In genomic region chr4:82310924-82311734, GRCm38 (mm10) we compare ENCODE assay signal across 15 mouse cellular contexts.
DNase-seq lines count a peak whose midpoint lies in the region; ATAC-seq and TF ChIP-seq lines count a peak whose summit lies in the region.
"Had no signal": no experiment of that assay in that cellular context is flagged by ENCODE, and none has a peak within 500 bp of the region (broad histone marks: within the 10 kb centered on the region; RNA-seq: fewer than 3 reads in every experiment).

No protein-coding gene starts in this region.

- 38% methylated on average over 11 of the region's 11 CpGs for WGBS in intestine, embryonic 14.5 days
- 53% methylated on average over 11 of the region's 11 CpGs for WGBS in intestine, embryonic 16.5 days
- 47% methylated on average over 11 of the region's 11 CpGs for WGBS in lung, embryonic 15.5 days
- WGBS in lung, adult 2 months, result 55% methylated on average over 11 of the region's 11 CpGs
- 31% methylated on average over 11 of the region's 11 CpGs for WGBS in limb, embryonic 13.5 days
- WGBS in stomach, embryonic 15.5 days, result 40% methylated on average over 11 of the region's 11 CpGs

- H3K4me2 ChIP-seq in intestine, embryonic 14.5 days (ENCODE audit: low read length), result no peak overlapping the region
- H3K4me2 ChIP-seq in intestine, embryonic 16.5 days (ENCODE audit: low read depth, low read length), result no peak overlapping the region
- no peak overlapping the region for H3K4me2 ChIP-seq in lung, embryonic 15.5 days
- peak overlapping the region; percentile 14; the same call in 1 of the 2 replicates for H3K4me2 ChIP-seq in limb, embryonic 13.5 days (replicated peaks)
- no peak overlapping the region for H3K4me2 ChIP-seq in stomach, embryonic 15.5 days
- H3K4me2 ChIP-seq: hindbrain, embryonic 12.5 days; midbrain, embryonic 13.5 days had no signal

- H3K4me1 ChIP-seq in intestine, embryonic 14.5 days (replicated peaks; ENCODE audit: control insufficient read depth, insufficient read depth, low read length), result peaks cover 28% of the 10 kb centered on the region
- H3K4me1 ChIP-seq in intestine, embryonic 16.5 days (ENCODE audit: control insufficient read depth, insufficient read depth, low read length), result peaks cover 3% of the 10 kb centered on the region
- H3K4me1 ChIP-seq in lung, embryonic 15.5 days, result peaks cover 18% of the 10 kb centered on the region
- H3K4me1 ChIP-seq in lung, adult 2 months (ENCODE audit: control insufficient read depth, insufficient read depth, low read length), result peaks cover 8% of the 10 kb centered on the region
- H3K4me1 ChIP-seq in limb, embryonic 13.5 days, result peaks cover 35% of the 10 kb centered on the region
- peaks cover 6% of the 10 kb centered on the region for H3K4me1 ChIP-seq in stomach, embryonic 15.5 days

- H3K36me3 ChIP-seq in intestine, embryonic 14.5 days (ENCODE audit: control insufficient read depth, insufficient read depth, low read length), result peaks cover 37% of the 10 kb centered on the region
- H3K36me3 ChIP-seq in intestine, embryonic 16.5 days (ENCODE audit: control insufficient read depth, insufficient read depth, low read length), result no peaks in the 10 kb centered on the region
- H3K36me3 ChIP-seq in lung, embryonic 15.5 days, result peaks cover 35% of the 10 kb centered on the region
- H3K36me3 ChIP-seq in limb, embryonic 13.5 days, result peaks cover 35% of the 10 kb centered on the region
- no peaks in the 10 kb centered on the region for H3K36me3 ChIP-seq in stomach, embryonic 15.5 days

- no peaks in the 10 kb centered on the region for H3K27me3 ChIP-seq in intestine, embryonic 14.5 days (replicated peaks; ENCODE audit: control insufficient read depth, insufficient read depth, low read length)
- no peaks in the 10 kb centered on the region for H3K27me3 ChIP-seq in intestine, embryonic 16.5 days (replicated peaks; ENCODE audit: control insufficient read depth, insufficient read depth, low read length)
- H3K27me3 ChIP-seq in lung, embryonic 15.5 days, result no peaks in the 10 kb centered on the region
- no peaks in the 10 kb centered on the region for H3K27me3 ChIP-seq in limb, embryonic 13.5 days
- H3K27me3 ChIP-seq in stomach, embryonic 15.5 days (replicated peaks), result no peaks in the 10 kb centered on the region
- H3K27me3 ChIP-seq: hindbrain, embryonic 12.5 days; midbrain, embryonic 13.5 days had no signal

- 0 out of 2 replicates have a peak, but pooled peaks have one; percentile 50 for ATAC-seq in intestine, embryonic 14.5 days (replicated peaks; ENCODE audit: low FRiP score, low TSS enrichment, low read depth)
- no peak for ATAC-seq in intestine, embryonic 16.5 days
- ATAC-seq in lung, embryonic 15.5 days (ENCODE audit: borderline replicate concordance, extremely low read depth, low FRiP score, low TSS enrichment), result no peak
- peak; percentile 71; the same call in 1 of the 2 replicates for ATAC-seq in limb, embryonic 13.5 days (ENCODE audit: low FRiP score, low read depth)
- no peak for ATAC-seq in stomach, embryonic 15.5 days (ENCODE audit: insufficient read depth, low FRiP score, low read depth)
- ATAC-seq: forebrain, postnatal 0 days; midbrain, embryonic 13.5 days had no signal

- intact Hi-C loops in left cerebral cortex, postnatal 14 days (cut with DNase I), result no loop called here

- H3K27ac ChIP-seq in intestine, embryonic 14.5 days (ENCODE audit: low read depth), result peak overlapping the region; percentile 71
- H3K27ac ChIP-seq in intestine, embryonic 16.5 days (ENCODE audit: low read length), result no peak overlapping the region
- peak overlapping the region; percentile 4 for H3K27ac ChIP-seq in lung, embryonic 15.5 days
- H3K27ac ChIP-seq in limb, embryonic 13.5 days, result peak overlapping the region; percentile 73
- peak overlapping the region; percentile 61; the same call in 1 of the 2 replicates for H3K27ac ChIP-seq in stomach, embryonic 15.5 days
- H3K27ac ChIP-seq: hindbrain, embryonic 12.5 days; midbrain, embryonic 13.5 days had no signal

- DNase-seq in intestine, embryonic 14.5 days (ENCODE audit: low spot score), result no peak
- DNase-seq in lung, adult 2 months, result no peak
- DNase-seq in left cerebral cortex, postnatal 14 days (ENCODE audit: low spot score in 2 of 2), result no peak
- DNase-seq: forebrain, postnatal 0 days; gastrocnemius, postnatal 25 days; kidney, adult 8-10 months; lung, postnatal 10 days; right cerebral cortex, postnatal 25 days; thymus, postnatal 36 days had no signal

- TF ChIP-seq CTCF in lung, adult 2 months (IDR thresholded peaks at IDR 0.05; ENCODE audit: insufficient read depth, low read length), result no peak

- no peaks in the 10 kb centered on the region for H3K9me3 ChIP-seq in intestine, embryonic 14.5 days (ENCODE audit: control insufficient read depth, low read length)
- no peaks in the 10 kb centered on the region for H3K9me3 ChIP-seq in intestine, embryonic 16.5 days (ENCODE audit: control insufficient read depth, low read length)
- no peaks in the 10 kb centered on the region for H3K9me3 ChIP-seq in lung, embryonic 15.5 days
- no peaks in the 10 kb centered on the region for H3K9me3 ChIP-seq in limb, embryonic 13.5 days
- H3K9me3 ChIP-seq in stomach, embryonic 15.5 days, result no peaks in the 10 kb centered on the region
- H3K9me3 ChIP-seq: hindbrain, embryonic 12.5 days; midbrain, embryonic 13.5 days had no signal

- no peak overlapping the region for H3K9ac ChIP-seq in intestine, embryonic 14.5 days (ENCODE audit: low read length)
- no peak overlapping the region for H3K9ac ChIP-seq in intestine, embryonic 16.5 days (ENCODE audit: low read depth, low read length)
- H3K9ac ChIP-seq in lung, embryonic 15.5 days, result no peak overlapping the region
- peak overlapping the region; percentile 19; the same call in 1 of the 2 replicates for H3K9ac ChIP-seq in limb, embryonic 13.5 days
- no peak overlapping the region for H3K9ac ChIP-seq in stomach, embryonic 15.5 days
- H3K9ac ChIP-seq: forebrain, postnatal 0 days; hindbrain, embryonic 12.5 days; midbrain, embryonic 13.5 days had no signal

- H3K4me3 ChIP-seq in intestine, embryonic 14.5 days (ENCODE audit: low read depth, low read length), result no peak overlapping the region
- no peak overlapping the region for H3K4me3 ChIP-seq in intestine, embryonic 16.5 days (ENCODE audit: low read length)
- H3K4me3 ChIP-seq in lung, embryonic 15.5 days, result no peak overlapping the region
- no peak overlapping the region for H3K4me3 ChIP-seq in lung, adult 2 months (replicated peaks; ENCODE audit: extremely low read depth, low read depth, low read length)
- no peak overlapping the region for H3K4me3 ChIP-seq in limb, embryonic 13.5 days
- H3K4me3 ChIP-seq in stomach, embryonic 15.5 days (replicated peaks), result no peak overlapping the region
- H3K4me3 ChIP-seq: hindbrain, embryonic 12.5 days; midbrain, embryonic 13.5 days had no signal

- no peak for TF ChIP-seq POLR2A in lung, adult 2 months (IDR thresholded peaks at IDR 0.05; ENCODE audit: borderline replicate concordance, extremely low read depth, low read depth, low read length)

Comparison
In these comparisons a context has a peak if more than half of its experiments do, and no peak if none do; other contexts are left out.
1. ATAC-seq: peak in intestine, embryonic 14.5 days (single experiment) and limb, embryonic 13.5 days (single experiment); none in intestine, embryonic 16.5 days (single experiment), lung, embryonic 15.5 days (single experiment) and stomach, embryonic 15.5 days (single experiment).